Mouse (Mus musculus) gastrocnemius, postnatal 36 days (tissue): Measurements from ENCODE around the gene Gda. TPM values are rescaled to one million over a fixed set of nuclear protein-coding genes. Genes with fewer than 3 reads are reported as not detected.
A peak's percentile ranks its signal among the peaks of the same experiment; 100 is the strongest.

Source experiments
- DNase-seq, 2 experiments: peaks; one replicate each; pipeline ENCODE4 v3.0.0; 2022
- intact Hi-C: fragments of 180-260 bp; cut with DNase I; formaldehyde crosslinking; loops from one replicate; pipeline ENCODE4 v1.15.1; 2025
- long read RNA-seq, 2 experiments: library from polyadenylated mRNA; stranded (forward); transcript quantifications; one replicate each; pipeline ENCODE4 v2.0.0; 2021
- total RNA-seq, 2 experiments: library from RNA; stranded (reverse); gene quantifications; 2 replicates each; pipeline ENCODE4 v1.2.3; 2021

The Gda gene
- total RNA-seq, result 1 to 10 TPM; 5.7 to 6.0 TPM
- long read RNA-seq, experiment 1, result 0 reads
- long read RNA-seq, experiment 2, partial matches to known transcripts, result 0 of 1 reads
- long read RNA-seq, experiment 2, other reads (novel, unspliced or antisense), result 1 of 1 reads

DNA sequence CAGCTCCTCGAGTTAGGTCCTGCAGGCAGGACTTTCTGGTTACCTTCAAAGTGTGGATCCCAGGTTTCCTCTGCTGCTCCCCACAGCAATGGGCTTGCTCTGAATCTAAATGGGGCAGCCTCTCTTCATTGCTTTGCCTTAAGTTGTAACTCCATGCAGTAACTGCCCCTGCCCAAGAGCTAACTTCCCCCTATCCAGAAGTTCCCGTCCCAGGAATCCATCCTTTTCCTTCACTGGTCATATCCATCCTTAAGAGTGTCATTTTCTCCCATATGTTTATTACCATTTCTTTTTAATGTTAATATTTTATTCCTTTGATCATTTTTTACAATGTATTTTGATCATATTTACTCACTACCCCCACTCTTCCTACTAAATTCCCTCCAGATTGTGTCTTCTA is at the start of gene Gda:
Gda (minus strand) TSS at position 101 of the 400 bp plus-strand sequence.
- intact Hi-C loops, result no loop called here
- DNase-seq, result no peak

- intact Hi-C loops, result no loop called here
- no peak for DNase-seq
These were observed 47.0 kb upstream of the Gda start for GRCm38 (mm10) chr19:21520280-21520679.

- intact Hi-C loops, result loop anchor here (2.0 kb wide), 1 partner anchor 137 kb away; no protein-coding TSS in a partner anchor
- DNase-seq, result peak in 1 of 2 experiments; percentile 30
These were observed 36.9 kb upstream of the Gda start for GRCm38 (mm10) chr19:21510116-21510515.

DNA sequence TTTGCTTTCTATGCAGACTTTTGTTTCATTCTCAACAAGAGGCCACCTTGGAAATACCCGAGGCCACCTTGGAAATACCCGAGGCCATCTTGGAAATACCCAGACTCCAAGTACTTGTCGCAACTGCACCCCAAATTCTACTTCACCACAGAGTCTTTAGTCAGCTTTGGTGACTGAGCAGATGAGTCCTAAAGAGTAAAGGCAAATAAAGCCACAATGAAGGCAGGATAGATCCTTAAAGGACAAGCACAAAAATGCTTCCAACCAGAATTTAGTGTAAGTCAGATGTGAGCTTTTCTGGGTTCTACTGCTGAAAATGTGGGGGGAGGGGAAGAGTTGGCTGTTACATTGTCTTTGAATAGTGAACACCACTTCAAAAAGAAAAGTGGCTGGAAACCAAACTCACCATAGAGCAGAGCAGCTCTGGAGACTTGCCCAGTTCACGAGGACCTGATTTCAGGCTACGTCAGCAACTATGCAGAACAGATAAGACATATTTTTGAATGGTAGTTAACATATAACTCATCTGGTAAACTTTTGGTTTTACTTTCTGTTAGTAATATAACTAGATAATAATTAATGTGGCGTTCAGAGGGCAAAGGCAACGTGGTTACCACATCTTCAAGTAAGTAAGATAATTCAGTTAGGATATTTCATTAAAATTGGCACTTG is 34.5 kb upstream of the Gda start:
- DNase-seq, result no peak
- intact Hi-C loops, result no loop called here

GRCm38 (mm10) chr19:21507133-21507532 is 33.9 kb upstream of the Gda start:
- intact Hi-C loops, result no loop called here
- no peak for DNase-seq

GRCm38 (mm10) chr19:21504716-21505115 is 31.5 kb upstream of the Gda start:
- no peak for DNase-seq
- intact Hi-C loops, result no loop called here

DNA sequence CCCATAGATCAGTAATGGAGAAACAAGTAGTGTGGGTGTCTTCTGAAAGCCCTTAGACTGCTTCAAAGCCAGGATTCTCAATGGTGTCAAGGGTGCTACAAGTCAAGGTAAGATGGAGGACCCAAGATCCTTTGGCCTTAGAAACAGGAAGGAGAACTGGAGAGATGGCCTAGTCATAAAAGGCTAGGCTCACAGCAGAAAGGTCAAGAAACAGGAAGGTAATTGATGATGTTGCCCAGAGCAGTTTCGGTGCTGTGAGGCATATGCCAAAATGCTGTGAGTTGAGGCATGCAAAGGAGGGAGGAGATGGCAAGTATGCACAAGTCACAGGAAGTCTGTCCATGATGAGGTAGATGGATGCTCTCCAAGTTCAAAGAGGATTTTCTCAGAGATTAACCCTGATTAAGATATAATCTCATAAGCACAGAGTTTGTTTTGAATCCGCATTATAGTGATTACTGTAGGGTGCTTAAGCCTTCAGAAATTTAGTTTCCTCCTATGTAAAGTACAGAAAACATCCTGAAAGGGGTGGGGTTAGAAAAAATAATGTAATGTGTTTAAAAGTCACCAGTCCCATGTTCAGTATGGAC is 26.2 kb upstream of the Gda start:
- intact Hi-C loops, result no loop called here

GRCm38 (mm10) chr19:21495817-21496216 is 22.6 kb upstream of the Gda start:
- intact Hi-C loops, result no loop called here
- no peak for DNase-seq

More for the DNA sequence above, 26.2 kb upstream of the Gda start:
- no peak for DNase-seq

DNA sequence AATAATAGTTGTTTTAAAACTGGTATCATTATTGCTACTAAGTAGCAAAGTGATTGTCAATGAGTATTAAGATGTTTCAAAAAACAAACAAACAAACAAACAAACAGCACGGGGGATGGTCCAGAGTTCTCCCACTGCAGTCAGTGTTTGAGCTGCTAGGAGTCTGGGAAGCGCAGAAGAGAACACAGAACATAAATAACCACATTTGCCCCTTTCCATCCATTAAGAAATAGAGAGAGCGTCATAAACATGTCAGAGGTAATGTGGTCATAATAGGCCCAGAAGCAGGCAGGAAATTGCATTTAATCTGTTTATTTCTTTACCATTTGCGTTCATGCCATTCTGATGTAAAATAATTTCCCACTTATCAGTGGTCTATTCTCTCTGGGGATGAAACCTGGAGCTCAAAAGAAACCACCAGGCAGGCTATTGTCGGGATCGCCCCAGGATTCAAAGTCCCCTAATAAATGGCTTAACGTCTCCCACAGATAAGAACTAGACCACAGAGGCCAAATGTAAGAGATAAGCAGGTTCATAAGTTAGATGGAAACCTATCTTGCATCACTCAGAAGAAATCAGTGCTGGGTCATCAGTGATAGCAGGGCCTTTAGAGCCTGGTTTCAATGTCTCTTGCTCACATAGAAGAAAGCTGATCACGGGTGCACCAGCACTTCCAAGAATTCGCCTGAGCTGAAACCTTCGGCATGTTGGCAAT is 20.7 kb upstream of the Gda start:
- DNase-seq, result no peak
- intact Hi-C loops, result no loop called here

DNA sequence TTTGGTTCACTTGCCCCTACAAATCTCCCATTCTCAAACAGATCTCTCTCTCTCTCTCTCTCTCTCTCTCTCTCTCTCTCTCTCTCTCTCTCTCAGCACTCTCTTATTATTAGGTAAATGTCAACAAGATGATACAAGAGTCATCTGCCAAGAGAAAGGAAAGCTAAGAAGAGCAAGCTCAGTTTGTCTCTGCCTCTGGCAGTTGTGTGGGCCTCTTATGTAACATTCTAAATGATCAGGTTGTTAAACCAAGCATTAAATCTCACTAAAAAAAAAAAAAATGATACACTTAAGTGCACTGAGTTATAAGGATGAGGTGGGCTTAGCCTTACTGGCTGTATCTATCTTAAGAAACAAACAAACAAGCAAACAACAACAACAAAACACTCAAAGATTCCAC is 18.1 kb upstream of the Gda start:
- intact Hi-C loops, result no loop called here

DNA sequence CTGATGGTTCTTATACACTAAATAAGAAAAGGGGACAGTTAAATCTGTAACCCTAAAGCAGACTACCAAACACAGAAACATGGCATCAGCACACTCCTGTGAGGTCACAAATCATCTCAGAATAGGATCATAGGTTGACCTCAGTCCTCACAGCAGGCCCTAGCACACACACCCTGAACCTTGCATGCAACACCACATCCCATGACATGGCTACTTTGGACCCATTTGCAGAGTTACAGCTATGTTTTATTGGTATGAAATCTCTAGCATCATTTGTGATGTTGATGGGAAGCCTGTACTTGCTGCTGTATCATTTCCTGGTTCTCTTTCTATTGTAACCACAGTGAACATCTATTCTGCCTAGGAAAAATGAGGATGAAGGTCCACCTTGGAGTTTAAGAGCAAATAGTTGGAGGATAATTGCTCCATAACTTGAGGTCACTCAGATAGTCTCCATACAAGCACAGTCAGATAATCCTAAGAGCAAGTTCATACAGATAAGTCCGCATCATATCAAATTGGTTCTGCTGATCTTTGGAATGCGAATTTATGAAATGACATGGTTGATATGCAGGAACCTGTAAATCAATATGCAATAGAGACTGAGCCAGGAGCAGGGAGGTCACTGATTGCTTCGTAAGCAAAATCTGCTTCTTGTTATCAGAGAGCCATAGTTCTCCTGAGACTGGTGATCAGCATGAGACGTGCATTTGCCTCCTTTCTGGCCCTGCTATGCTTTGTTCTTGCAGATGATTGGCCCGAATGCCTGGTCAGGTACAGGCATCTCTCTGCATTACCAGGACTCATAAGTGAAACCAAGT is 14.1 kb upstream of the Gda start:
- DNase-seq, result no peak
- intact Hi-C loops, result no loop called here

More for the DNA sequence above, 18.1 kb upstream of the Gda start:
- DNase-seq, result no peak

DNA sequence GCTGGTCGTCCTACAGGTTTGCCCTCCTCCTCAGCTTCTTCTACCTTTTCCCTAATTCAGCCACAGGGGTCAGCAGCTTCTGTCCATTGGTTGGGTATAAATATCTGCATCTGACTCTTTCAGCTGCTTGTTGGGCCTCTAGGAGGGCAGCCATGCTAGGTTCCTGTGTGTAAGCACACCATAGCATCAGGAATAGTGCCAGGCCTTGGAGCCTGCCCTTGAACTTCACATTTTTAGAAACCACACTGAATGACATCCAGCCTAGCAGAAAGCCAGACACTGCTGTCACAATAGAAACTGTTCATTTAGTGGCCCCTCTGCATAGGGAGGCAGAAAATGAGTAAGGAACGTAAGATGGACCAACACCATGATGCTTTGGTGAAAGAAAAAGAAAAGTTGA is 8.9 kb upstream of the Gda start:
- intact Hi-C loops, result no loop called here
- DNase-seq, result no peak

GRCm38 (mm10) chr19:21481031-21481430 is 7.8 kb upstream of the Gda start:
- DNase-seq, result no peak
- intact Hi-C loops, result no loop called here

DNA sequence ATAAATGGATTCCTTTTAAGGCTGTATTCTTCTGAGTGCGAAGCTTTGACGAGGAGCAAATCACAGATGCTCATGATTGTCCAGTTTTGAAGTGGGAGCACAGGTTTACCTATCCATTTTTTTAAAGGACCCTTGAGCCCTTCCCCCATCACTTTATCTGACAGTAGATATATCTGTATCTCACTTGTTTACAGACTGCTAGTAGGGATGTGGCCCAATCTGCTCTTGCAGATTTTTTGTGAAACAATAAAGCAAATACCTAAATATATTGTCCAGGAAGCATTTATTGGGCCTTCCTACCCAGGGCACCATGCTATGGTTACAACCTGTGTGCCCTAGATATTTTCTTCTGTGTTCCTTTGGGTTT is 6.8 kb upstream of the Gda start:
- intact Hi-C loops, result no loop called here
- no peak for DNase-seq

- intact Hi-C loops, result no loop called here
- DNase-seq, result no peak
These were observed 6.2 kb upstream of the Gda start for GRCm38 (mm10) chr19:21479183-21480052.

GRCm38 (mm10) chr19:21478538-21478937 is 5.3 kb upstream of the Gda start:
- DNase-seq, result no peak
- intact Hi-C loops, result no loop called here

DNA sequence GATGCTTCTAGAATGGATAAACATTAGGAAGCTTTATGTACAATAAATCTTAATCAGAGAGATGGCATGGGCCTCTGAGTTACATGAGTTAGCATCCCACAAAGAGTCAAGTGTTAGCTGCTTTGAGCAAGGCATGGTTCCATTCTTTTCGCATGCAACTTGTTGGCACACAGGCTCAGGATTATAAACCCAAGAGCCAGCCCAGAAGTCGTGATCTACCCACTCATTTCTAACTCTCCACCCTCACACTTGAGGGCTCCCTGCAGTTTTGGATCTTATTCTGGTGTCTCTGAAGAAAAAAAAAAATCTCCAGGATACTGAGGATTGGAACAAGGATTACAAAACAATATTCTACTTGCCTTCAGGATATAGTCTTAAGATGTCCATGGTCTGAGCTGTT is 4.5 kb upstream of the Gda start:
- DNase-seq, result no peak
- intact Hi-C loops, result no loop called here

DNA sequence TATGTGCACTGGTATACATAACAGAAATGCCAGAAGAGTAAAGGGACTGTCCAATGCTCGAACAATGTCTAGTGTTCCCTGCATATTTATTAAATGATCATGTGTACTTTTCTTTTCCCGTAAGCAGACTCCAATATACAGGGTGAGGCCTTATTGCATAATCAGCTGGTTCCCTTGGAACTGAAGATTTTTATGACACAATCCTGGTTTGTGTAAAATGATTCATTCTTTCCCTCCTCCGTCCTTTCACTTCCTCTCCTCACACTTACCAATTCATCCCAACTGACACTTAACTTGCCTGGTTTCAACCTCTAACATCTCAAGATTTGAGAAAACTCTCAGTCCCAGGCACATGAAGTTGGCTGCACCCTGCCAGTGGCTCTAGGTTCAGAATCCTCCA is 3.5 kb upstream of the Gda start:
- no peak for DNase-seq
- intact Hi-C loops, result no loop called here

DNA sequence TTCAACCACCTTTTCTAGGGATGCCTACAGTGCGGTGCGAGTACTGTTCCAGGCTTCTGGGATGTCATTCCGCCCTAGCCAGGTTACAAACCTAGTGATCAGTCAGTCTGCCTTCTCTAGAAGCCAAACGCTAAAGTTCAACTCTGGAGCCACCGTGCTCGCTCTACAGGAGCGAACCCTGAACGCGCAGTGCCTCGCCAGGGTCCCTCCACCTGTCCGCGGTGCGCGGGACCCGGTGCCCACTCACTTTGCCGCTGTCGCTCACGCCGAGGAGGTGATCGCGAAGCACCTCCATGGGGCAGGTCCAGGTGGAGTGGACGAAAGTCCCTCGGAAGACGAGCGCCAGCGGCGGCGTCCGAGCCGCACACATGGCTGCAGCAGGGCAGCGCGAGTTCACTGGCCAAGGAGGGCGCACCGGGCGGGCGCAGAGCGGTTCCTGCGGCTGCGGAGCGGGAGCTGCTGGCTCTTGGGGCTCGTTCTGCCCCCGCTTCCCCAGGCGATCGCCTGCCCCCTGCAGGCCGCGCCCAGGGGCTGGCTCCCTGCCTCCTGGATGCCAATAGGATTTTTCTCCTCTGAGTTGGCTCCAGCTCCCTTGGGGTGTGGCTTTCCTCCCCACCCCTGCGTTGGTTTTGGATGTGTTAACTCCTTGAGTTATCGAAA is 994 bp downstream of the Gda start:
- intact Hi-C loops, result no loop called here
- peak; percentile 69 to 76 for DNase-seq
